Mouse (Mus musculus) right cerebral cortex, postnatal 4 days (tissue): Measurements from ENCODE around the gene Dip2b.

Experiments
- DNase-seq: peaks from one replicate; pipeline ENCODE4 v3.0.0-alpha.2; 2022

The Dip2b gene

GRCm38 (mm10) chr15:100089645-100090053 is 51.2 kb downstream of the Dip2b start:
- DNase-seq = no peak

GRCm38 (mm10) chr15:100091818-100092217 is 53.4 kb downstream of the Dip2b start:
- no peak for DNase-seq

- DNase-seq = no peak
Measured at GRCm38 (mm10) chr15:100092258-100092657, 53.8 kb downstream of the Dip2b start.

GRCm38 (mm10) chr15:100096587-100097428 is 58.3 kb downstream of the Dip2b start:
- DNase-seq = no peak

- no peak for DNase-seq
Measured at GRCm38 (mm10) chr15:100100336-100100735, 61.9 kb downstream of the Dip2b start.

- DNase-seq = no peak
Measured at GRCm38 (mm10) chr15:100101206-100101605, 62.7 kb downstream of the Dip2b start.

- no peak for DNase-seq
Measured at GRCm38 (mm10) chr15:100104126-100104525, 65.7 kb downstream of the Dip2b start.

- no peak for DNase-seq
Measured at GRCm38 (mm10) chr15:100108071-100108782, 69.8 kb downstream of the Dip2b start.

- DNase-seq = no peak
Measured at GRCm38 (mm10) chr15:100109916-100110315, 71.5 kb downstream of the Dip2b start.

GRCm38 (mm10) chr15:100111891-100112290 is 73.4 kb downstream of the Dip2b start:
- DNase-seq = no peak

- DNase-seq = no peak
Measured at GRCm38 (mm10) chr15:100112309-100112966, 74.0 kb downstream of the Dip2b start.

- DNase-seq = no peak
Measured at GRCm38 (mm10) chr15:100113343-100114275, 75.1 kb downstream of the Dip2b start.

- DNase-seq = no peak
Measured at GRCm38 (mm10) chr15:100115416-100115815, 77.0 kb downstream of the Dip2b start.

- DNase-seq = no peak
Measured at GRCm38 (mm10) chr15:100116325-100116724, 77.9 kb downstream of the Dip2b start.

GRCm38 (mm10) chr15:100119225-100119788 is 80.8 kb downstream of the Dip2b start:
- no peak for DNase-seq

GRCm38 (mm10) chr15:100121437-100121836 is 83.0 kb downstream of the Dip2b start:
- no peak for DNase-seq

GRCm38 (mm10) chr15:100123867-100124266 is 85.4 kb downstream of the Dip2b start:
- no peak for DNase-seq

GRCm38 (mm10) chr15:100125245-100125644 is 86.8 kb downstream of the Dip2b start:
- no peak for DNase-seq

- DNase-seq = peak; percentile 82
Measured at GRCm38 (mm10) chr15:100126456-100127107, 88.1 kb downstream of the Dip2b start.

GRCm38 (mm10) chr15:100129151-100129790 is 90.8 kb downstream of the Dip2b start:
- DNase-seq = no peak

- no peak for DNase-seq
Measured at GRCm38 (mm10) chr15:100139665-100140064, 101.2 kb downstream of the Dip2b start.
